Mouse (Mus musculus): Measurements from ENCODE around the gene Aym1. TPM values are rescaled to one million over a fixed set of nuclear protein-coding genes. Genes with fewer than 3 reads are reported as not detected.
"Not testable (repeated sequence)": the region's sequence is repeated elsewhere in the genome, so short reads cannot be mapped to it uniquely, and the experiment has no call there.

Aym1 gene
- polyA plus RNA-seq, 1 experiment from 2014 or later: not detected

GRCm38 (mm10) chr5:113336281-113336680 is 20.8 kb upstream of the Aym1 start:
- H3K4me3 ChIP-seq: peak overlapping the region; percentile 50
- H3K9me3 ChIP-seq: peaks cover 3% of the 10 kb centered on the region
- no peaks in the 10 kb centered on the region for H3K36me3 ChIP-seq (replicated peaks)
- no peak for DNase-seq (ENCODE audit: low spot score)
- H3K27ac ChIP-seq (replicated peaks): no peak overlapping the region
- peaks cover 21% of the 10 kb centered on the region for H3K4me1 ChIP-seq
- H3K27me3 ChIP-seq (replicated peaks; ENCODE audit: low read depth, poor library complexity, severe bottlenecking): peaks cover 91% of the 10 kb centered on the region
- WGBS: 34% methylated on average over 9 of the region's 9 CpGs

- DNase-seq (ENCODE audit: low spot score): no peak
- Histone ChIP-seq H3K36me3 (replicated peaks) (no peaks in the 10 kb centered on the region), H3K4me3 (no peak overlapping the region), H3K27ac (replicated peaks) (no peak overlapping the region), H3K9me3 (no peaks in the 10 kb centered on the region), H3K4me1 (peaks cover 39% of the 10 kb centered on the region), H3K27me3 (replicated peaks; ENCODE audit: low read depth, poor library complexity, severe bottlenecking) (peaks cover 92% of the 10 kb centered on the region)
- WGBS: 30% methylated on average over 16 of the region's 16 CpGs
Measured at GRCm38 (mm10) chr5:113344635-113345386, 12.3 kb upstream of the Aym1 start.

- no peaks in the 10 kb centered on the region for H3K9me3 ChIP-seq
- 0 out of 2 replicates have a peak overlapping the region, but pooled peaks have one; percentile 3 for H3K4me3 ChIP-seq
- peak; percentile 15 for DNase-seq (ENCODE audit: low spot score)
- H3K36me3 ChIP-seq (replicated peaks): no peaks in the 10 kb centered on the region
- no peak overlapping the region for H3K27ac ChIP-seq (replicated peaks)
- 5% methylated on average over 11 of the region's 11 CpGs for WGBS
- peaks cover 98% of the 10 kb centered on the region for H3K27me3 ChIP-seq (replicated peaks; ENCODE audit: low read depth, poor library complexity, severe bottlenecking)
- H3K4me1 ChIP-seq: peaks cover 41% of the 10 kb centered on the region
Measured at GRCm38 (mm10) chr5:113345781-113346180, 11.3 kb upstream of the Aym1 start.

- WGBS: 47% methylated on average over 6 of the region's 6 CpGs
- DNase-seq (ENCODE audit: low spot score); H3K27ac ChIP-seq (replicated peaks); H3K4me3 ChIP-seq; H3K9me3 ChIP-seq; H3K36me3 ChIP-seq (replicated peaks): not testable (repeated sequence)
- Histone ChIP-seq H3K4me1 (peaks cover 41% of the 10 kb centered on the region), H3K27me3 (replicated peaks; ENCODE audit: low read depth, poor library complexity, severe bottlenecking) (peaks cover 98% of the 10 kb centered on the region)
Measured at GRCm38 (mm10) chr5:113346651-113347050, 10.4 kb upstream of the Aym1 start.

- peaks cover 96% of the 10 kb centered on the region for H3K27me3 ChIP-seq (replicated peaks; ENCODE audit: low read depth, poor library complexity, severe bottlenecking)
- H3K36me3 ChIP-seq (replicated peaks): no peaks in the 10 kb centered on the region
- 29% methylated on average over 12 of the region's 12 CpGs for WGBS
Measured at GRCm38 (mm10) chr5:113347593-113347992, 9.5 kb upstream of the Aym1 start.

GRCm38 (mm10) chr5:113348597-113348996 is 8.5 kb upstream of the Aym1 start:
- DNase-seq (ENCODE audit: low spot score): peak; percentile 55
- peaks cover 41% of the 10 kb centered on the region for H3K4me1 ChIP-seq
- H3K27ac ChIP-seq (replicated peaks): no peak overlapping the region
- WGBS: 10% methylated on average over 13 of the region's 13 CpGs
- H3K9me3 ChIP-seq: no peaks in the 10 kb centered on the region
- H3K27me3 ChIP-seq (replicated peaks; ENCODE audit: low read depth, poor library complexity, severe bottlenecking): peaks cover 98% of the 10 kb centered on the region
- H3K4me3 ChIP-seq: no peak overlapping the region
- H3K36me3 ChIP-seq (replicated peaks): no peaks in the 10 kb centered on the region

More at GRCm38 (mm10) chr5:113347593-113347992, 9.5 kb upstream of the Aym1 start:
- no peaks in the 10 kb centered on the region for H3K9me3 ChIP-seq
- H3K4me3 ChIP-seq: no peak overlapping the region
- H3K4me1 ChIP-seq: peaks cover 41% of the 10 kb centered on the region
- H3K27ac ChIP-seq (replicated peaks): no peak overlapping the region
- peak; percentile 15 for DNase-seq (ENCODE audit: low spot score)

- H3K9me3 ChIP-seq: no peaks in the 10 kb centered on the region
- H3K27ac ChIP-seq (replicated peaks): no peak overlapping the region
- DNase-seq (ENCODE audit: low spot score): peak; percentile 31
- 7% methylated on average over 7 of the region's 7 CpGs for WGBS
- H3K36me3 ChIP-seq (replicated peaks): no peaks in the 10 kb centered on the region
- H3K27me3 ChIP-seq (replicated peaks; ENCODE audit: low read depth, poor library complexity, severe bottlenecking): peaks cover 98% of the 10 kb centered on the region
- H3K4me1 ChIP-seq: peaks cover 44% of the 10 kb centered on the region
- H3K4me3 ChIP-seq: no peak overlapping the region
Measured at GRCm38 (mm10) chr5:113349226-113349625, 7.9 kb upstream of the Aym1 start.

- no peaks in the 10 kb centered on the region for H3K36me3 ChIP-seq (replicated peaks)
- no peaks in the 10 kb centered on the region for H3K9me3 ChIP-seq
- peaks cover 46% of the 10 kb centered on the region for H3K4me1 ChIP-seq
- peaks cover 98% of the 10 kb centered on the region for H3K27me3 ChIP-seq (replicated peaks; ENCODE audit: low read depth, poor library complexity, severe bottlenecking)
- 22% methylated on average over 7 of the region's 7 CpGs for WGBS
- peak; percentile 29 for DNase-seq (ENCODE audit: low spot score)
- no peak overlapping the region for H3K27ac ChIP-seq (replicated peaks)
- H3K4me3 ChIP-seq: no peak overlapping the region
Measured at GRCm38 (mm10) chr5:113349810-113350209, 7.3 kb upstream of the Aym1 start.

GRCm38 (mm10) chr5:113351768-113352167 is 5.3 kb upstream of the Aym1 start:
- Histone ChIP-seq H3K27me3 (replicated peaks; ENCODE audit: low read depth, poor library complexity, severe bottlenecking) (peaks cover 95% of the 10 kb centered on the region), H3K27ac (replicated peaks) (no peak overlapping the region), H3K4me1 (peaks cover 38% of the 10 kb centered on the region), H3K9me3 (no peaks in the 10 kb centered on the region), H3K4me3 (no peak overlapping the region), H3K36me3 (replicated peaks) (no peaks in the 10 kb centered on the region)
- 87% methylated on average over 3 of the region's 3 CpGs for WGBS
- DNase-seq (ENCODE audit: low spot score): no peak

GRCm38 (mm10) chr5:113352636-113353035 is 4.5 kb upstream of the Aym1 start:
- H3K27ac ChIP-seq (replicated peaks): no peak overlapping the region
- H3K4me3 ChIP-seq: no peak overlapping the region
- H3K9me3 ChIP-seq: no peaks in the 10 kb centered on the region
- no peak for DNase-seq (ENCODE audit: low spot score)
- peaks cover 94% of the 10 kb centered on the region for H3K27me3 ChIP-seq (replicated peaks; ENCODE audit: low read depth, poor library complexity, severe bottlenecking)
- peaks cover 43% of the 10 kb centered on the region for H3K4me1 ChIP-seq
- no peaks in the 10 kb centered on the region for H3K36me3 ChIP-seq (replicated peaks)
- WGBS: 75% methylated on average over 6 of the region's 6 CpGs

- no peaks in the 10 kb centered on the region for H3K36me3 ChIP-seq (replicated peaks)
- 54% methylated on average over 16 of the region's 16 CpGs for WGBS
- H3K27ac ChIP-seq (replicated peaks): no peak overlapping the region
- H3K9me3 ChIP-seq: no peaks in the 10 kb centered on the region
- peak overlapping the region; percentile 25; the same call in 1 of the 2 replicates for H3K4me3 ChIP-seq
- peaks cover 39% of the 10 kb centered on the region for H3K4me1 ChIP-seq
- H3K27me3 ChIP-seq (replicated peaks; ENCODE audit: low read depth, poor library complexity, severe bottlenecking): peaks cover 87% of the 10 kb centered on the region
- peak; percentile 48 for DNase-seq (ENCODE audit: low spot score)
Measured at GRCm38 (mm10) chr5:113354311-113354710, 2.8 kb upstream of the Aym1 start.

- peaks cover 69% of the 10 kb centered on the region for H3K27me3 ChIP-seq (replicated peaks; ENCODE audit: low read depth, poor library complexity, severe bottlenecking)
- 62% methylated on average over 3 of the region's 3 CpGs for WGBS
Measured at GRCm38 (mm10) chr5:113357656-113358055, 562 bp downstream of the Aym1 start.

GRCm38 (mm10) chr5:113358833-113359232 is 1.7 kb downstream of the Aym1 start:
- Histone ChIP-seq H3K36me3 (replicated peaks) (no peaks in the 10 kb centered on the region), H3K4me1 (peaks cover 34% of the 10 kb centered on the region), H3K9me3 (no peaks in the 10 kb centered on the region), H3K4me3 (0 out of 2 replicates have a peak overlapping the region, but pooled peaks have one; percentile 11), H3K27ac (replicated peaks) (no peak overlapping the region; the same call in 1 of the 2 replicates), H3K27me3 (replicated peaks; ENCODE audit: low read depth, poor library complexity, severe bottlenecking) (peaks cover 57% of the 10 kb centered on the region)
- 4% methylated on average over 11 of the region's 11 CpGs for WGBS
- DNase-seq (ENCODE audit: low spot score): peak; percentile 40

More at GRCm38 (mm10) chr5:113357656-113358055, 562 bp downstream of the Aym1 start:
- Histone ChIP-seq H3K4me1 (peaks cover 34% of the 10 kb centered on the region), H3K4me3 (no peak overlapping the region), H3K27ac (replicated peaks) (no peak overlapping the region), H3K36me3 (replicated peaks) (no peaks in the 10 kb centered on the region), H3K9me3 (no peaks in the 10 kb centered on the region)
- DNase-seq (ENCODE audit: low spot score): no peak
